Mouse (Mus musculus): ENCODE measurements at regions not wholly inside any gene's neighbourhood (a gene's known extent, or its start where the extent isn't known, plus 50 kb on each side); places are given as distances from the start of the nearest gene placed in this dataset.

- DNase-seq (ENCODE audit: low spot score in 2 of 2) = no peak
Observed at GRCm38 (mm10) chr3:52601011-52601745, 333.0 kb downstream of the Foxo1 start.

GRCm38 (mm10) chr3:52600581-52600980 is 332.4 kb downstream of the Foxo1 start:
- no peak for DNase-seq (ENCODE audit: low spot score in 2 of 2)

GRCm38 (mm10) chr3:52600146-52600545 is 332.0 kb downstream of the Foxo1 start:
- no peak for DNase-seq (ENCODE audit: low spot score in 2 of 2)

- DNase-seq (ENCODE audit: low spot score in 2 of 2) = no peak
Observed at GRCm38 (mm10) chr3:52586418-52586817, 318.3 kb downstream of the Foxo1 start.

DNA sequence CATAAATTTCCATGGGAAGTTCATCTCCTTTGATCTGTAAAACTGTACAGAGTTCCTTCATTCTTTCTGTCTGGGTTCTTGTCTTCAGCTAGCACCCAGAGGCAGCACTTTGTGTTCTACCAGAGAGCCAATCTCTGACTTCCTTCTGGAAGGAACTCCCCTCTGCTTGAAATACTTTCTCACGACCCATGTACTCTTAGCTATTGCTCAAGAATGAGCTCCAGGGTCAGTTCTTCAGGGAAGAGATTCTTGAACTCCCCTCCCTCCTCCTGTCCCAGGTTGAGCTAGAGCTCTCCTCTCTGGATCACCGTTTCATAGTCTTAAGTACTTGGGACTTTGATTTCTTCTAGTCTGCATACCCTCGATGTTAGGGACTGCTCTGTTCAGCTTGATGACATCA is 311.8 kb downstream of the Foxo1 start:
- no peak for DNase-seq (ENCODE audit: low spot score in 2 of 2)

- DNase-seq (ENCODE audit: low spot score in 2 of 2) = no peak
Observed at GRCm38 (mm10) chr3:52579096-52579495, 311.0 kb downstream of the Foxo1 start.

GRCm38 (mm10) chr3:52576703-52577244 is 308.6 kb downstream of the Foxo1 start:
- no peak for DNase-seq (ENCODE audit: low spot score in 2 of 2)

GRCm38 (mm10) chr3:52575237-52575798 is 307.2 kb downstream of the Foxo1 start:
- DNase-seq (ENCODE audit: low spot score in 2 of 2) = no peak

DNA sequence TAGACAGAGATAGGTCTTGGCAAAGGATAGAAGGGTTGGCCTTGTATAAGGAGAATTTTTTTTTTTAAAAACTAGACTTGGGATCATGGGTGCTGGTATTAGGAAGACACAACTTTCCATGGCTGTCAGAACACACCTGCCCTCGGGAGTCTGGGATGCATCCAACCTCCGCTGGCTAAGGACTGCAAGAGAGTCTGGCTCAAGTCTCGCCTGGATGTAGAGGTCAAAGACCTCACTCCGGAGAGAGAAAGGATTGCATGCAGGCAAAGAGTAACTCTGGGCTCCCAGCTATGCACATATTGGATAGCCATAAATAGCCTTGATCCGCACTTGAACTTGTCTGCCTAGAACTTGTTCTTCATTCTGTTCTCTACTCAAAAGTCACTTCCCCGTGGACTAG is 306.2 kb downstream of the Foxo1 start:
- no peak for DNase-seq (ENCODE audit: low spot score in 2 of 2)

DNA sequence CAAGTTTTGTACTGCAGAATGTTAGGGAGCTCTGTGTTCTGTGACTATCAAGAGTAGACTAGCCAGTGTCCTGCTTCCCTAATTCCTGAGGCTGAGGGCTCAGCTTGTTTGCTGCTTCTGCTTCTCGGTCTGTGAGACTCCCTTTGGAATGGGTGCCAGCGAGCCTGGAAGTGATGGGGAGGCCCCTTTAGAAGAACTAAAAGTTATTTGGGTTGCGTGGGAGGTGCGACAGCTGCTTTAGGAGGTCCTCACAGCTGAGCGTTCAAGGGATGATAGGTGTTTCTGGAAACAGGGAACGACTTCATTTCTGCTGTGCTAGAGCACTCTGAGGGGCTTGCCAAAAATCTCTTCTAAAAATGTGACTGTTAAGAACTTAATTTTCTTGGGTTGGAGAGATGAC is 305.7 kb downstream of the Foxo1 start:
- DNase-seq (ENCODE audit: low spot score in 2 of 2) = no peak

DNA sequence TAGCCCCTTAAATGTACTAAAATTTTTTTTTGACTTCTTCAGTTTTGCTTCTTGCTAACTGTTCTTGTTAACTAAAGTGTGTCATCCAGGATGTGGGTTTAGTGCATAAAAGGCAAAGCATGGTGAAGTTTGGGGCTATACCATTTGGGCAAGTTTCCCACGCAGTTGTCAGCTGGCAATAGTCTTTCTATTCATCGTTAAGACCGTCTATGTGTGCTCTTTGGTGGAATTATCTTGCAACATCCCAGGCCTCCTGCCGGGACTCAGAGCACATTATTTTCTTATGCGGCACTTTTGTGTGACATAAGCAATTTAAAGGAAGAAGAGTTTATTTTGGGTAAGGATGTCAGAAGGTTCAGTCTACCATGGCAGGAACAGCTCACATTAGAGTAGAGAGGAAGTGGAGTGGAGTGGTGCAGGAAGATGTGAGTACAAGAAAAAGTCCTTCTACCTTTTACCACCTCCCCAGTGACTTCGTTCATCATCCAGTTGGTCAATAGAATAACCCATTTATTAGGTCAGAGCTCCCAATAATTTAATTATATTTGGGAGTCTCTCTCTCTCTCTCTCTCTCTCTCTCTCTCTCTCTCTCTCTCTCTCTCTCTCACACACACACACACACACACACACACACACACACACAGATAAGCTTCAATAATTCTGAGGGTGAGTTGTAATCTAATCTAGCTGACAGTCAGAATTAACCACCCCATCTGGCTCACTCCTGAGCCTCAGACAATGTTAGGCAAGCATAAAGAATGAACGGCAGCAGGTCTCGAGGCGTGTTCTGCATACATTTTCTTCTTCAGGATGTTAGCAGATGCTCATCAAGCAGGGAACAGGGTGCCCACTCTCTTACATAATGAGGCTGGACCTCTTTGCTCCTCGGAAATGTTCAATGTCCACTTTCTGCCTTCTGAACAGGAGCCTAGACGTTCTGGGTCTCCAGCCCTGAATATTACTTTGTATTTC is 304.7 kb downstream of the Foxo1 start:
- peak; percentile 55 to 71 for DNase-seq (ENCODE audit: low spot score in 2 of 2)

GRCm38 (mm10) chr3:52567606-52568372 is 299.7 kb downstream of the Foxo1 start:
- peak in 1 of 2 experiments; percentile 47 for DNase-seq (ENCODE audit: low spot score in 2 of 2)

GRCm38 (mm10) chr3:52563595-52563994 is 295.5 kb downstream of the Foxo1 start:
- DNase-seq (ENCODE audit: low spot score in 2 of 2) = no peak

DNA sequence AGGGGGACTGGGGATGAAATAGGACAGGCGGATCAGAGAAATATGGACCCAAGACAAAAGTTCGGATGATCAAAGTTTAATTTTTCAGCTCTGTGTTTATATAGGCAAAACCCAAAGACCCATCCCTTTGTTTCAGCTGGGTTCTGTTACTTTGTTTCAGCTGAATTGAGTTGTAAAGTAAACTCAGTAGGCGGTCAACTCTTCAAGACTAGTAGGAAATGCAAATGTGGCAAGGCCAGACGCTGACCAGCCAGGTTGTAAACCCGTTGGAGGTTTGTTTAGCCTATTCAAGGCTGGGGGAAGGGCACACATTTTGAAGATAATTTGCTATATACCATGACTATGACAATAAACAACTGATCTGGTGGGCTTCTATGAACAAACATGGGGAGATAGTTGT is 294.7 kb downstream of the Foxo1 start:
- DNase-seq (ENCODE audit: low spot score in 2 of 2) = no peak

- no peak for DNase-seq (ENCODE audit: low spot score in 2 of 2)
Observed at GRCm38 (mm10) chr3:52559481-52559880, 291.3 kb downstream of the Foxo1 start.

DNA sequence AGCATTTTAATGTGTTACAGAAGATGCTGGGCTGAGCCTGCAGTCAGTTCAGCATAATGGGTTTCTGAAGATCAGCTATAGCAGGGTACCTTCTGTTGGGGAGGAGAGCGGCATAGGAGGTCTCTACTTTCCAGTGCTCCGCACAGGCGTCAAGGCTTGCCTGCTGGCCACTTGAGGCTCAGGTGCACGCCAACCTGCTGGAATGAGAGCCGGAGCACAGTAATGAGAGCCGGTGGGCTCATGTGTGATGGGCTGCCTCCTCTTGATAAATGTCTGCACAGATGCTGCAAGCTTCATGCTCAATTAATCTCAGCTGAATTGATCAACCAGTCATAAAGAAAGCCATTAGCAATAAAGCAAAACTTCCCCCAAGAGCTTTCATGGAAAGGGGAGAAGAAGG is 290.6 kb downstream of the Foxo1 start:
- DNase-seq (ENCODE audit: low spot score in 2 of 2) = no peak

DNA sequence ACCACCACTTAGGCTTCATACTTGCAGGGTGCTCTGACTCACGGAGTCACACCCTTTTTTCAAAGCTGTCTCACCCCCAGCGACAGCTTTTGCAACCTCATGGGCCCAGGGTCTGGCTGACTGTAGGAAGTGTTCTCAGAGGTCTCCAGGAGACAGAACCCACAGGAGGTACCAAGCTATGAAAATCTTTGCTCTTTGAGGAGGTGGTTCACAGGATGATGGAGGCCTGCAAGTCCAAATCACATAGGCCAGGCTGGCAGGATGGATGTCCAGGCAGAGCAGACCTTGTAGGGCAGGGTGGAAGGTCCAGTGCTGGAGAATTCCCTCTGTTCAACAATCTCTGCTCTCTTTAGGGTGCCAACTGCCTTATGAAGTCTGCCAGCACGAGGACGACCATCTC is 289.2 kb downstream of the Foxo1 start:
- peak; percentile 21 to 31 for DNase-seq (ENCODE audit: low spot score in 2 of 2)

GRCm38 (mm10) chr3:52555038-52555437 is 286.9 kb downstream of the Foxo1 start:
- peak; percentile 83 to 84 for DNase-seq (ENCODE audit: low spot score in 2 of 2)

- no peak for DNase-seq (ENCODE audit: low spot score in 2 of 2)
Observed at GRCm38 (mm10) chr3:52554490-52554889, 286.4 kb downstream of the Foxo1 start.

- no peak for DNase-seq (ENCODE audit: low spot score in 2 of 2)
Observed at GRCm38 (mm10) chr3:52548201-52548893, 280.2 kb downstream of the Foxo1 start.

DNA sequence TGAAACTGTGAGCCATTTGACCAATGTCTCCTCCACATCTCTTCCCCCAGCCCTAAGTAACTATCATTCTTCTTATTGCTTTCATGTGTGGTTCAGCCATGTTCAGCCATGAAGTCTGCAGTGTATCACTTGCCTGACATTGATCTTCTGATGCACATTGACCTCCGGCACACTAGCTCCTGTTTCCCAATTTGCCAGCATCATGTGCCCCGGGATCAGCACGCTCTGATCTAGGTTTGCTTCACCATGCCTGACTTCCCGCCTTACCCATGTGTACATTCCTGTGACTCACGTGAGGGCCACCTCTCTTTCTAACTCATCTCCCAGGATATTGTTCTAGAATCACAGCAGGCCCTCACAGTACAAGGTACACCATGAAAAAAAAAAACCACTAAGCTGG is 277.9 kb downstream of the Foxo1 start:
- DNase-seq (ENCODE audit: low spot score in 2 of 2) = no peak
